Mouse (Mus musculus) MEL (cell line): ENCODE measurements around the gene Tbcb.

Source experiments
- CTCF ChIP-seq, 3 experiments: IDR thresholded peaks in 2 of 3; conservative IDR thresholded peaks in 1 of 3; 2 replicates each; pipeline ENCODE4 v1.5.1; 2011 to 2012; ENCODE audit warnings: low read length in 3 of 3, low read depth in 2 of 3, mild to moderate bottlenecking in 2 of 3, improper control_type of control experiment in 1 of 3, inconsistent platforms in 1 of 3, mixed read lengths in 1 of 3, moderate library complexity in 1 of 3; ENCODE audit not compliant: control insufficient read depth in 1 of 3, insufficient read depth in 1 of 3, poor library complexity in 1 of 3, severe bottlenecking in 1 of 3
- POLR2A ChIP-seq, 2 experiments: IDR thresholded peaks; 2 replicates each; pipeline ENCODE4 v1.6.1; 2011 to 2012; ENCODE audit warnings: low read length in 2 of 2, mild to moderate bottlenecking in 2 of 2, control low read depth in 1 of 2, improper control_type of control experiment in 1 of 2, low read depth in 1 of 2, moderate library complexity in 1 of 2; ENCODE audit not compliant: control insufficient read depth in 1 of 2, insufficient read depth in 1 of 2, poor library complexity in 1 of 2

DNA sequence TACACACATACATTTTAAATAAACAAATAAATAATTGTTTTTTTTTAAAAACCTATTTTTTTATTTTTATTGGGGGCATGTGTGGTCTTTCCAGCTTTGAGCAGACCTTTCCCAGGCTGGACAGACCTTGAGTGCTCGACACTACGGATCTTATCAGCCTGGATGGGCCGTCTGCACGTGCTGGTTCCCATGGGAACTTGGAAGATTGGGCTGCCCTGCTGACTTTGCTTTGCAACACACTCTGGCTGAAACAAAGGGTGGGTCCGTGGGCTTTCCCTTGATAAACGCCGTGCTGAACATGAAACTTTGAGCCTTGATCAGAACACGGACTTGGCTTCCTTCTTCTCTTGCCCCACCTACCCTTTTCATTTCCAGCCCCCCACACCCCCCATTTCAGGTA lies 27.7 kb downstream of the Tbcb start:
- TF ChIP-seq CTCF (IDR thresholded peaks at IDR 0.05 in 2 of 3, conservative IDR thresholded peaks at IDR 0.05 in 1 of 3; ENCODE audit: control insufficient read depth in 1 of 3, insufficient read depth in 1 of 3, low read depth in 2 of 3, low read length in 3 of 3, poor library complexity in 1 of 3, severe bottlenecking in 1 of 3) = no peak
- no peak for TF ChIP-seq POLR2A (IDR thresholded peaks at IDR 0.05; ENCODE audit: control insufficient read depth in 1 of 2, insufficient read depth in 1 of 2, low read depth in 1 of 2, low read length in 2 of 2, poor library complexity in 1 of 2)
